Mouse (Mus musculus) cortical plate, adult 2 months (tissue): ENCODE data around the gene Disp1.

ENCODE experiments used
- CTCF ChIP-seq: fragments of 200-500 bp; IDR thresholded peaks from 2 replicates; pipeline ENCODE4 v1.5.1; 2011; ENCODE audit warnings: mild to moderate bottlenecking, control low read depth, low read length; ENCODE audit not compliant: insufficient read depth; ENCODE audit errors: extremely low read depth
- POLR2A ChIP-seq: fragments of 200-500 bp; IDR thresholded peaks from 2 replicates; pipeline ENCODE4 v1.6.1; 2011; ENCODE audit warnings: mild to moderate bottlenecking, low read length, control low read depth; ENCODE audit not compliant: insufficient read depth; ENCODE audit errors: extremely low read depth

GRCm38 (mm10) chr1:183138088-183138487, 83.2 kb downstream of the Disp1 start:
- TF ChIP-seq CTCF = no peak
- TF ChIP-seq POLR2A = no peak
